Mouse (Mus musculus): Measurements from ENCODE around the gene Kif26a. TPM values are rescaled to one million over a fixed set of nuclear protein-coding genes. Genes with fewer than 3 reads are reported as not detected.
A peak's percentile ranks its signal among the peaks of the same experiment; 100 is the strongest.

Kif26a gene
- polyA plus RNA-seq, 1 experiment from 2014 or later: 0.51 TPM

DNA sequence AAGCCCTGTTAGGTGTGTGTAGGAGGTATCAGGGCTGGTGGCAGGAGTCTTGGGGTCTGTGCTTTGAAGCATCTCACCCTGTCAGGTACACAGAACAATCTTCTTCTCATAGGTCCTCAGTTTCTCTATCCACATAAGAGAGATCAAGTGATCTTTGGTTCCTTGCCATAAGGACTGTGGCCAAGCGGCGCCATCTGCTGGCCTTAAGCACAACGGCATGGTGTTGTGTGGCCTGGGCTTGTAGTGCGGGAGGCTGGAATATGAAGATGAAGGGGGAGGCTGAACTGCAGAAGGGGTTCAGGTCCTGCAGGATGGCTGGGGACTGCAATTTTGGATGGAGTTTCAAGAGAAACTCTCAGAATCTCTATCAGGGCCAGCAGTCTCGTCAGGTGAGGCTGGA is 5.8 kb upstream of the Kif26a start:
- Histone ChIP-seq H3K4me3 (no peak overlapping the region), H3K9me3 (replicated peaks) (no peaks in the 10 kb centered on the region), H3K36me3 (no peaks in the 10 kb centered on the region), H3K27me3 (replicated peaks) (peaks cover 84% of the 10 kb centered on the region), H3K4me2 (no peak overlapping the region), H3K27ac (no peak overlapping the region), H3K4me1 (peaks cover 17% of the 10 kb centered on the region; the same call in 1 of the 2 replicates), H3K9ac (no peak overlapping the region)
- WGBS (ENCODE audit: insufficient replicate concordance): 4% methylated on average over 5 of the region's 5 CpGs
- no peak for ATAC-seq

DNA sequence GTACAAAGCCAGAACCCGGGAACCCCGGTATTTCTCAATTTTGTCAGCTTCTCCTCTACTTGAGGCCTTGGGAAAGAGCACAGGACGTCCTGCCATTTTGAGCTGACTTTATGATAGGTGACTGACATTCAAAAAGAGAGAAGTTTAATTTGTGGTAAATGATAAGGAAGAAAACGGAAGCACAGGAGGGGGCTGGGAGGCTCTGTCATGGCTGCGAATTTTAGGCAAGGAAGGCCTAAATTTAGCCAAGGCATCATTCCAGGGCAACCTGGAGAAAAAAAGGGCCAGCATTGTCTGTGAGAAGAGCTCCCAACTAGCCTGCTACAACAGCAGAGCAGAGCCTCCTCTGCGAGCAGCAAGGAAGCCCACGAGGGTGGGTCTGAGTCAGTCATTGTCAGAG is 5.3 kb upstream of the Kif26a start:
- Histone ChIP-seq H3K4me2 (no peak overlapping the region), H3K9me3 (replicated peaks) (no peaks in the 10 kb centered on the region), H3K9ac (no peak overlapping the region), H3K4me3 (no peak overlapping the region), H3K4me1 (peaks cover 22% of the 10 kb centered on the region), H3K27ac (no peak overlapping the region), H3K27me3 (replicated peaks) (peaks cover 84% of the 10 kb centered on the region), H3K36me3 (no peaks in the 10 kb centered on the region)
- no peak for ATAC-seq
- WGBS (ENCODE audit: insufficient replicate concordance): 29% methylated on average over 7 of the region's 7 CpGs

- Histone ChIP-seq H3K27me3 (replicated peaks) (peaks cover 86% of the 10 kb centered on the region), H3K36me3 (no peaks in the 10 kb centered on the region), H3K4me3 (no peak overlapping the region), H3K27ac (no peak overlapping the region), H3K9ac (no peak overlapping the region), H3K4me1 (peaks cover 27% of the 10 kb centered on the region), H3K4me2 (no peak overlapping the region), H3K9me3 (replicated peaks) (no peaks in the 10 kb centered on the region)
- 2% methylated on average over 6 of the region's 6 CpGs for WGBS (ENCODE audit: insufficient replicate concordance)
- no peak for ATAC-seq
Measured at GRCm38 (mm10) chr12:112141300-112141699, 4.7 kb upstream of the Kif26a start.

DNA sequence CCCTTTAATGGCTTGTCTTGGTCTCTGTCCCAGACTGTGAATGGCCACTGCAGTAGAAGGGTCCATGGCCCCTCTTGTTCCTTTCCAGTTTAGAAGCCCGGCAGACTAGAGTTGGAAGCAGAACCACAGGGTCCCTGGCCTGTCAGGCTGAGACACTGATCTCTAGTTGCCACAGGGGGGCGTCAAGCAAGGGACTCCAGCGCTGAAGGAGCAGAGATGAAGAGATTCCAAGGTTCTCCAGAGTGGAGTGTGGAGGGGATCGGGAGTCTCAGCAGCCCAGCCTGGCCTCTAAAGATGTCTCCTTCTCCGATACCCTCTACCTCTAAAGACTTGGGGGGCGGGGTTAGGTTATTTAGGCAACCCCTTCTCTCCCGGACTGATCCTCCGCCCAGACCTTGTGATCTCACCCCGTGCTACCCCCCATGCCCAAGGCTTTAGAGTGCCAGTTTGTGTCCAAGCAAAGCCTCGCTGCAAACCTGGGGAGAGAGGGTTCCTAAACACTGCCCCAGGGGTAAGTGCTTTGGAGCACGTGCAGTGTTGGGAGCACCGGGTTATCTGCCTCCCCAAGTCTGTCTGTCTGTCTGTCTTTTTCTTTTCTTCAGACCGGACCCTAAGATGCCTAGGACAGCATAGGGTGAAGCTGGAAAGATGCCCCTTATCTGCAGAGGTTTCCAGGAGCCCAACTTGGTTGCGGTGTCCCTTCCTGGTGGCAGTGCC is 2.7 kb upstream of the Kif26a start:
- Histone ChIP-seq H3K4me3 (peak overlapping the region; percentile 39), H3K4me1 (peaks cover 33% of the 10 kb centered on the region), H3K9me3 (replicated peaks) (no peaks in the 10 kb centered on the region), H3K27ac (no peak overlapping the region), H3K4me2 (peak overlapping the region; percentile 70; the same call in 1 of the 2 replicates), H3K27me3 (replicated peaks) (peaks cover 91% of the 10 kb centered on the region), H3K36me3 (no peaks in the 10 kb centered on the region), H3K9ac (no peak overlapping the region)
- ATAC-seq: no peak
- WGBS (ENCODE audit: insufficient replicate concordance): 6% methylated on average over 14 of the region's 14 CpGs

- WGBS (ENCODE audit: insufficient replicate concordance): 2% methylated on average over 27 of the region's 52 CpGs
- H3K4me3 ChIP-seq: peak overlapping the region; percentile 39
Measured at GRCm38 (mm10) chr12:112143833-112144201, 2.2 kb upstream of the Kif26a start.

DNA sequence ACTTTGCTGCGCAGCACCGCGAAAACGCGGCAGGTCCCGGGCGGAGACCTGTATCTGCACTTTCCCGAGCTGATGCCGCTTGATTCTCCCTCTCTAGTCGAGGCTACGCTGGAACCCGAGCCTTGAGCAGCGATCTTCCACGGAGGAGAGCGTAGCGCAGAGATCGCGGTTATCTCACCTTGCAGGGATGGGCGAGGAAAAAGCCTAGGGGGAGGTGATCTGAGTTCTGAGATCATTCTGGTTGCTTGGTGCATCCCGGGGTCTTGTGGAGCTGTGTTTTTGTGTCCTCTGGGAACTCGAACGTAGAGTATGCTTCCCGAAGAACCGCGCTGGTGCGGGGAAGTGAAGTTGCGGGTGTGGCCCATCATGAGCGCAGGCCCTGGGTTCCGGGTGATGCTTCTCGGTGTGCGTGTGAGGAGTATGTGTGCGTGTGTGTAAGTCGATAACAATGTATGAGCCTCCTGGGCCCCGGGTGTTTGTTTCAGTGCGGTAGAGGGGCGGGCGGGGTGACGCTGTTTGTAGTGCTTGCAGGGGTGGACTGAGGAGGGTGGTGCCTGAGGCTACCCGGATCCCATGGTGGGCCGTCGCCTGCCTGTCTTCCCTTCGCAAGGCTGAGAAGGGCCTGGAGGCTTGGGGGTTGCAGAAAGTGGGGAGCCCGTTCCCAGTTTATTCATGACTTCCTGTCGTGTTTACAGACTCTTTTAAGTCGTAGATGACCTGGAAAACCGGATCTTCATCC is 1.5 kb upstream of the Kif26a start:
- H3K4me2 ChIP-seq: peak overlapping the region; percentile 70
- peaks cover 33% of the 10 kb centered on the region for H3K4me1 ChIP-seq
- H3K27me3 ChIP-seq (replicated peaks): peaks cover 99% of the 10 kb centered on the region
- peak overlapping the region; percentile 39 for H3K4me3 ChIP-seq
- 2% methylated on average over 46 of the region's 46 CpGs for WGBS (ENCODE audit: insufficient replicate concordance)
- H3K36me3 ChIP-seq: no peaks in the 10 kb centered on the region
- no peak overlapping the region for H3K27ac ChIP-seq
- H3K9me3 ChIP-seq (replicated peaks): no peaks in the 10 kb centered on the region
- H3K9ac ChIP-seq: no peak overlapping the region
- ATAC-seq: no peak

More at GRCm38 (mm10) chr12:112143833-112144201, 2.2 kb upstream of the Kif26a start:
- peaks cover 96% of the 10 kb centered on the region for H3K27me3 ChIP-seq (replicated peaks)
- H3K4me2 ChIP-seq: peak overlapping the region; percentile 70
- H3K27ac ChIP-seq: no peak overlapping the region
- H3K9me3 ChIP-seq (replicated peaks): no peaks in the 10 kb centered on the region
- H3K36me3 ChIP-seq: no peaks in the 10 kb centered on the region
- H3K9ac ChIP-seq: no peak overlapping the region
- peaks cover 33% of the 10 kb centered on the region for H3K4me1 ChIP-seq
- no peak for ATAC-seq

GRCm38 (mm10) chr12:112145211-112145874 is 665 bp upstream of the Kif26a start:
- Histone ChIP-seq H3K36me3 (no peaks in the 10 kb centered on the region), H3K27me3 (replicated peaks) (peaks cover 91% of the 10 kb centered on the region), H3K4me1 (peaks cover 33% of the 10 kb centered on the region), H3K9me3 (replicated peaks) (no peaks in the 10 kb centered on the region), H3K27ac (no peak overlapping the region), H3K4me2 (peak overlapping the region; percentile 70), H3K4me3 (peak overlapping the region; percentile 39), H3K9ac (no peak overlapping the region)
- under 1% methylated on average over 37 of the region's 37 CpGs for WGBS (ENCODE audit: insufficient replicate concordance)
- ATAC-seq: peak; percentile 29

- H3K27me3 ChIP-seq (replicated peaks): peaks cover 70% of the 10 kb centered on the region
- 41% methylated on average over 5 of the region's 5 CpGs for WGBS (ENCODE audit: insufficient replicate concordance)
- H3K9ac ChIP-seq: no peak overlapping the region
Measured at GRCm38 (mm10) chr12:112147365-112147764, 1.4 kb downstream of the Kif26a start.

GRCm38 (mm10) chr12:112150011-112150410 is 4.0 kb downstream of the Kif26a start:
- Histone ChIP-seq H3K9me3 (replicated peaks) (no peaks in the 10 kb centered on the region), H3K9ac (no peak overlapping the region), H3K27me3 (replicated peaks) (peaks cover 44% of the 10 kb centered on the region), H3K4me1 (peaks cover 31% of the 10 kb centered on the region), H3K4me2 (no peak overlapping the region), H3K36me3 (no peaks in the 10 kb centered on the region), H3K4me3 (no peak overlapping the region), H3K27ac (no peak overlapping the region)
- 50% methylated on average over 7 of the region's 7 CpGs for WGBS (ENCODE audit: insufficient replicate concordance)
- ATAC-seq: no peak

More at GRCm38 (mm10) chr12:112147365-112147764, 1.4 kb downstream of the Kif26a start:
- Histone ChIP-seq H3K27ac (no peak overlapping the region), H3K9me3 (replicated peaks) (no peaks in the 10 kb centered on the region), H3K4me1 (peaks cover 39% of the 10 kb centered on the region), H3K4me2 (peak overlapping the region; percentile 70), H3K4me3 (no peak overlapping the region), H3K36me3 (no peaks in the 10 kb centered on the region)
- no peak for ATAC-seq

- no peaks in the 10 kb centered on the region for H3K36me3 ChIP-seq
- H3K27ac ChIP-seq: no peak overlapping the region
- ATAC-seq: peak; percentile 11; the same call in 1 of the 2 replicates
- H3K9ac ChIP-seq: no peak overlapping the region
- no peaks in the 10 kb centered on the region for H3K9me3 ChIP-seq (replicated peaks)
- no peak overlapping the region for H3K4me2 ChIP-seq
- peaks cover 30% of the 10 kb centered on the region for H3K27me3 ChIP-seq (replicated peaks)
- 45% methylated on average over 12 of the region's 12 CpGs for WGBS (ENCODE audit: insufficient replicate concordance)
- H3K4me3 ChIP-seq: no peak overlapping the region
- peaks cover 24% of the 10 kb centered on the region for H3K4me1 ChIP-seq
Measured at GRCm38 (mm10) chr12:112151244-112151979, 5.4 kb downstream of the Kif26a start.

- Histone ChIP-seq H3K27ac (no peak overlapping the region), H3K4me3 (no peak overlapping the region)
- 0 out of 2 replicates have a peak, but pooled peaks have one; percentile 1 for ATAC-seq
Measured at GRCm38 (mm10) chr12:112151980-112152362, 6.0 kb downstream of the Kif26a start.

More at GRCm38 (mm10) chr12:112151980-112152362, 6.0 kb downstream of the Kif26a start:
- WGBS (ENCODE audit: insufficient replicate concordance): 49% methylated on average over 6 of the region's 6 CpGs
- H3K9me3 ChIP-seq (replicated peaks): no peaks in the 10 kb centered on the region
- H3K4me2 ChIP-seq: no peak overlapping the region
- peaks cover 20% of the 10 kb centered on the region for H3K4me1 ChIP-seq
- H3K36me3 ChIP-seq: no peaks in the 10 kb centered on the region
- no peak overlapping the region for H3K9ac ChIP-seq
- peaks cover 24% of the 10 kb centered on the region for H3K27me3 ChIP-seq (replicated peaks)
